Mouse (Mus musculus) heart, embryonic 10.5 days (tissue): ENCODE measurements around the gene Gamt. TPM values are rescaled to one million over a fixed set of nuclear protein-coding genes. Genes with fewer than 3 reads are reported as not detected.

ENCODE experiments used
- DNase-seq: peaks from one replicate; pipeline ENCODE4 v3.0.0-alpha.2; 2017; ENCODE audit warnings: low spot score
- H3K27ac ChIP-seq: fragments of 300-500 bp; sonication (generic); 2 replicates; pipeline ENCODE4 v1.5.1; 2016; ENCODE audit warnings: mild to moderate bottlenecking
- H3K27me3 ChIP-seq: fragments of 300-500 bp; sonication (generic); 2 replicates; pipeline ENCODE4 v1.6.1; 2016; ENCODE audit warnings: mild to moderate bottlenecking; ENCODE audit not compliant: poor library complexity, insufficient read depth, severe bottlenecking
- H3K36me3 ChIP-seq: fragments of 300-500 bp; sonication (generic); 2 replicates; pipeline ENCODE4 v1.6.1; 2016; ENCODE audit warnings: mild to moderate bottlenecking, moderate library complexity
- H3K4me1 ChIP-seq: fragments of 300-500 bp; sonication (generic); 2 replicates; pipeline ENCODE4 v1.6.1; 2016; ENCODE audit warnings: mild to moderate bottlenecking
- H3K4me3 ChIP-seq: fragments of 300-500 bp; sonication (generic); 2 replicates; pipeline ENCODE4 v1.5.1; 2016; ENCODE audit warnings: mild to moderate bottlenecking, moderate library complexity
- H3K9me3 ChIP-seq: fragments of 300-500 bp; sonication (generic); 2 replicates; pipeline ENCODE4 v1.6.1; 2016; ENCODE audit warnings: mild to moderate bottlenecking, moderate library complexity
- WGBS: fragments of 180-500 bp; shearing (Covaris S2); methylation state at CpG from one replicate; pipeline ENCODE4 v1.1.7; 2016; 5-methylcytosine and 5-hydroxymethylcytosine counted together
- polyA plus RNA-seq: library from polyadenylated mRNA; unstranded; fragments of >200 nt; fragmentation: Nextera tagmentation; extraction: Ambion mirVana; gene quantifications from 2 replicates; pipeline ENCODE4 v1.2.1, GENCODE M21; 2016

The Gamt gene
- polyA plus RNA-seq, result 61.2 and 72.0 TPM in 2 replicates

DNA sequence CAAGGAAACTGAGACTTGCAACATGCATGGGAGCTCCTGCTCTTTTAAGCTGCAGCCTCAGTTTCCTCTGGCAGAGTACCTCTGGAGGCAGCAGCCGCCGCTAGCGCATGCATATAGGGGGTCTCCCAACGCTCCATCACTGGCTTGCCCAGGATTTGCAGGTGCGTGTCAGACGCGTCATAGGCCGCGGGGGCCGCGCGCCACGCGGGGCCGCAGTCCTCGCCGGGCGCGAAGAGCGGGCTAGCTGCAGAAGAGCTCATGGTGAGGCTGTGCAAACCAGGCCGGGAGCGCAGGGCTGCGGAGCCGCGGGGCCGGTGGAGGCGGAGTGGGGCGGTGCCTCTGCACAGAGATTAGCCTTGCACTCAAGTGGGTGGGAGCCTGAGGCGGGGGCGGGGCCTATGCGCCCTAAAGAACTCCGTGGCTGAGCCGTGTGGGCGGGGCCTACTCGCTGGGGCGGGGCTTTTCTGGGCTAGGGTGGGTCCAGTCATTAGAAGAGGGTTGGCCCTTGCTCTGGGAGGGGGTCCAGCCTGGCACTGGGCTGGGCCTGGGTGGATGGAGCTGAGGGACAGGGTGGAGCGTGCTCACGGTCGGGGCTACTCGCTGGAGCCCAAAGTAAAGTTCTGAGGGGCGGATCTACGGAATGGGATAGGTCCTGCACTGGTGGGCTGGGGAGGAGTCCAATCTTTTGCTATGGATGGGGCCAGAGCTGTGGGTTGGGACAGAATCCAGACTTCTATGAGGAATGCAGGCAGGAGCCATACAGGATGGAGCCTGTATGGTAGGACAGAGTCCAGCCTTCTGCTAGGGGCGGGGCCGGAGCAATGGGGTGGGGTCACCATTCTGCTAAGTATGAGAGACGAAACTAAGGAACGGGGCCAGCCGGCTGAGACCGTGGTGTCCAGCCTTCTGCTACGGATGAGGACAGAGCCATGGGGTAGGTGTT lies at the start of gene Gamt, which contains the start of gene Dazap1:
Gene Gamt, minus strand, starts transcription at position 371 of the 943 bp plus-strand sequence.
Gene Dazap1, plus strand, starts transcription at position 845 of the 943 bp plus-strand sequence.
- under 1% methylated on average over 49 of the region's 49 CpGs for WGBS
- Histone ChIP-seq H3K36me3 (peaks cover 34% of the 10 kb centered on the region), H3K27ac (peak within 1 kb of the TSS; percentile 92), H3K27me3 (no peaks in the 10 kb centered on the region), H3K4me3 (peak within 1 kb of the TSS; percentile 71), H3K9me3 (no peaks in the 10 kb centered on the region), H3K4me1 (peaks cover 57% of the 10 kb centered on the region)
- peak; percentile 100 for DNase-seq

DNA sequence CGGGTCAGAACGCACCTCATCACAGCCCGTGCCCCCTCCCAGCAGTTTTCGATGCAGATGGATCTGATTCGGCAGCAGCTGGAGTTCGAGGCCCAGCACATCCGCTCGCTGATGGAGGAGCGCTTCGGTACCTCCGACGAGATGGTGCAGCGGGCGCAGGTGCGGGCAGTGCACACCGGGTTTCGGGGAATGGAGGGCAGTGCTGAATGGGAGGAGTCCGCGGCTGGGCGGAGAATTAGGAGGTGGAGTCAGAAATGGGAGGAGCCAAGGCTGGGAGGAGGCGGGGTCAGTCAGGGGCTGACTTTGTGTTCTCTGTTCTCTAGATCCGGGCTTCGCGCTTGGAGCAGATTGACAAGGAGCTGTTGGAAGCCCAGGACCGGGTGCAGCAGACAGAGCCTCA lies 44.0 kb upstream of the Gamt start:
- Histone ChIP-seq H3K9me3 (no peaks in the 10 kb centered on the region), H3K4me3 (peak overlapping the region; percentile 41), H3K36me3 (no peaks in the 10 kb centered on the region), H3K27ac (no peak overlapping the region), H3K4me1 (peaks cover 18% of the 10 kb centered on the region), H3K27me3 (peaks cover 93% of the 10 kb centered on the region)
- WGBS, result 7% methylated on average over 25 of the region's 25 CpGs
- no peak for DNase-seq

DNA sequence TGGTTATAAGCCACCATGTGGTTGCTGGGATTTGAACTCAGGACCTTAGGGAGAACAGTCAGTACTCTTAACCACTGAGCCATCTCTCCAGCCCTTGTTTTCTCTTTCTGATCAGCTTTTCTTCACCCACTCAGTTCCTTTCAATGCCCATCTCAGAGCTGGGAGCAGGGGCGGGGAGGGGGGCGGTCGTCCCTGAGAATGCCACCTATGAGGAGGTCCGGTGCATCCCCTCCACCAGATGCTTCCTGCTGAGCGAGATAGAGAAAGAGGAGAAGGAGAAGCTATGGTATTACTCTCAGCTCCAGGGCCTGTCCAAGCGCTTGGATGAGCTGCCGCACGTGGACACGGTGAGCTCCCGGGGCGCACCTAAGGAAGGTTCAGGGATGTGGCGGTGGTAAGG lies 43.6 kb upstream of the Gamt start:
- 14% methylated on average over 12 of the region's 12 CpGs for WGBS
- Histone ChIP-seq H3K4me3 (peak overlapping the region; percentile 41), H3K36me3 (no peaks in the 10 kb centered on the region), H3K27me3 (peaks cover 95% of the 10 kb centered on the region), H3K27ac (no peak overlapping the region), H3K9me3 (no peaks in the 10 kb centered on the region), H3K4me1 (peaks cover 18% of the 10 kb centered on the region)
- DNase-seq, result no peak

DNA sequence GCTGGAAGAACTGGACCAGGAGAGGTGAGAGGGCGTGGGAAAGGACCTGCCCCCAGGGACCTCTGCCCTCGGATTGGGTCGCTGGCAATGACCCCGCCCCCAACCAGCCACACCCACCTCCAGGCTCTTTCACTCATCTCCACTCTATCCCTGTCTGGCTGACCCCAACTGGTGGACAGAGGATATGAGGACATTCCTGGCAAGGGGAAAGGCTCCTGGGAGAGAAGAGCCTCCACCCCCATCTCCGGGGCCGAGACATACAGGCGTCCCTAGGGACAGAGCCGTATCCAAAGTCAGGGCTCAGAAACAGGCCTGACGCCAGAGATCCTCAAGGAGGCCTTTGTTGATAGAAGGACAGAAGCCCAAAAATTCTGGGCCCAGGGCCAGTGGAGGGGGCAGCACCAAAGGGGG lies 41.7 kb upstream of the Gamt start:
- no peak for DNase-seq
- WGBS, result 6% methylated on average over 9 of the region's 9 CpGs
- H3K4me3 ChIP-seq, result peak overlapping the region; percentile 17; the same call in 1 of the 2 replicates
- H3K36me3 ChIP-seq, result no peaks in the 10 kb centered on the region
- peak overlapping the region; percentile 13; the same call in 1 of the 2 replicates for H3K27ac ChIP-seq
- no peaks in the 10 kb centered on the region for H3K9me3 ChIP-seq
- H3K27me3 ChIP-seq, result peaks cover 96% of the 10 kb centered on the region
- peaks cover 24% of the 10 kb centered on the region for H3K4me1 ChIP-seq

DNA sequence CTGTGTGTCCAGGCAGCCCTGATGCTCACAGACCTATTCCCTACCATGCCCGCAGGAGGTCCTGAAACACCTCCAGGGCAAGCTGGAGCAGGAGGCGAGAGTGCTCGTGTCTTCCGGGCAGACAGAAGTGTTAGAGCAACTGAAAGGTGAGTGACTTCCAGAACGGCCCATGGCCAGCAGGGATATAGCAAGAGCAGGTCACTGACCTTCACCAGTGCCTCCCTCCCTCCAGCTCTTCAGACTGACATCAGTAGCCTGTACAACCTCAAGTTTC lies 41.2 kb upstream of the Gamt start:
- Histone ChIP-seq H3K4me3 (peak overlapping the region; percentile 17; the same call in 1 of the 2 replicates), H3K36me3 (no peaks in the 10 kb centered on the region), H3K27ac (peak overlapping the region; percentile 13; the same call in 1 of the 2 replicates), H3K27me3 (peaks cover 96% of the 10 kb centered on the region), H3K9me3 (no peaks in the 10 kb centered on the region), H3K4me1 (peaks cover 28% of the 10 kb centered on the region)
- no peak for DNase-seq
- WGBS, result 40% methylated on average over 5 of the region's 5 CpGs

DNA sequence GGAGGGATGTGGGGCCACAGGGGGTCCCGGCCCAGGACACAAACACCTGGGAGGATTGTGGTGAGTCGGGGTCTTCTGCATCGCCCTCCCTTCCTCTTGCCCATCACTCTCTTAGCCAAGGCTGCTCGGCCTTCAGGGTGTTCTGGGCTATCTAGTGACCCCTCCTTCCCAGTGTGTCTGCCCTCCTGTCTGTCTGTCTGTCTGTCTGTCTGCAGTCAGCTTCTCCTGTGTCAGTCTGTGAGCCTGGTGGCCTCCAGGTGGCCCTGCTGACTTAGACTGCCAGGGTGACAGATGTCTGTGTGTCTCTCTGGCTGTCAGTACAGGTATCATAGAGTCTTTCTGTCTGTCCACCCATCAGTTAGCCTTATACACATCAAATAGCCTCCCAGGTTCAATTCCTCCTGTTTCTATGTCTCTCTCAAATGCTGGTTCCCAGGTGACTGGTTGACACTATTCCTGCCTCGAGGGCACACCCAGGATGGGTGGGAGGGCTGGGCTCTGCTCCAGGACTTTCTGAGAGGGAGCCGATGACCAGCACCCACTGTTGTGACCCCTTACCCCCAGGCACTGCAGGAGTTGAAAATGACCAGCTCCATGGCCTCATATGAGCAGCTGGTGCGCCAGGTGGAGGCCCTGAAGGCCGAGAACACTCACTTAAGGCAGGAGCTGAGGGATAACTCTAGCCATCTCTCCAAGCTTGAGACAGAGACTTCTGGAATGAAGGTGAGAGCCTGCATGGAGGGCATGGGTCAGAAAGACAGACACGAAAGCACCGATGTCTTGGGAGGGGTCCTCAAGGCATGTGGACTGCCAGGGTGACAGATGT lies 40.7 kb upstream of the Gamt start:
- no peaks in the 10 kb centered on the region for H3K9me3 ChIP-seq
- peaks cover 96% of the 10 kb centered on the region for H3K27me3 ChIP-seq
- DNase-seq, result no peak
- 80% methylated on average over 10 of the region's 10 CpGs for WGBS
- no peaks in the 10 kb centered on the region for H3K36me3 ChIP-seq
- H3K4me3 ChIP-seq, result no peak overlapping the region
- H3K4me1 ChIP-seq, result peaks cover 33% of the 10 kb centered on the region
- no peak overlapping the region for H3K27ac ChIP-seq

DNA sequence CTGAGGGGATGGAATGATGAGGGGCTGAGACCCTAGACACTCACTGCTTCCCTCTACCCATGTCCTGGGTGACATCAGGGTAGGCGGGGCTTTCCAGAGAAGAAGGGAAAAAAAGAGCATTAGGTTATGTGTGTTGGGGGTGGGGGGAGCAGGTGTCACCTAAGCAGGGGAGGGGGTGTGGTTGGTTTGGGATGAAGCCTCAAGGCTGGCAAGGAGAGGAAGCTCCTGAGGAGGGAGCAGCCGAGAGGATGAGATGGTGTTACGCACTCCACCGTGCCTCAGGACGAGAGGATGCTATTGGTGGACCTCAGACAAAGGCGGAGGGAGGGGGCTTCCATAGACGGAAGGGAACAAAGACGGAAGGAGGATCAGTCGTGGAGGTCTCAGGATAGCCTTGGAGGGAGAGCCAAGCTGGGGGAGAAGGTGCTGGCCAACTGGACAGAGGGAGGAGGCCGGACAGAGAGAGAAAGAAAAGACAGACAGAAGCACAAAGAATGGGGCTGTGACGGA lies 39.9 kb upstream of the Gamt start:
- Histone ChIP-seq H3K9me3 (no peaks in the 10 kb centered on the region), H3K27me3 (peaks cover 90% of the 10 kb centered on the region), H3K4me1 (peaks cover 41% of the 10 kb centered on the region), H3K4me3 (no peak overlapping the region), H3K36me3 (no peaks in the 10 kb centered on the region), H3K27ac (no peak overlapping the region)
- DNase-seq, result no peak
- 31% methylated on average over 11 of the region's 11 CpGs for WGBS

DNA sequence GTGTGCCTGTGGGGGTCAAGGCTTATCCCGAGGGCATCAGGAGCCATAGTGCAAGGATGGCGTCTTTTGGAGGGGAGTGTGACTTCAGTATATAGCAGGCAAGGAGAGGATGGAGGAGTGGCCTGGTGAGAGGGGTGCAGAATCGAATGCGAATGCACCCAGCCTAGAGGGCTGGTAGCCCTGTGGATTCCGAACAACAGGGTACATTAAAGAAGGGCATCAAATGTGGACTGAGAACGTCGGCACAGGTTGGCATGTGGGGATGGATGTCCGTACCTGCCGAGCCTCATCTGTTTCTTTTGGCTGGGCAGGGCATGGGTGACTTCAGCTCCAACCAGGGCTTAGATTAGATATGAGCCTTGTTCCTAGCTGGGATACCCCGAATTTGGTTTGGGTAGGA lies 39.0 kb upstream of the Gamt start:
- H3K27me3 ChIP-seq, result peaks cover 81% of the 10 kb centered on the region
- no peaks in the 10 kb centered on the region for H3K9me3 ChIP-seq
- 55% methylated on average over 10 of the region's 10 CpGs for WGBS
- H3K36me3 ChIP-seq, result peaks cover 3% of the 10 kb centered on the region
- no peak overlapping the region for H3K4me3 ChIP-seq
- H3K4me1 ChIP-seq, result peaks cover 48% of the 10 kb centered on the region
- H3K27ac ChIP-seq, result no peak overlapping the region
- no peak for DNase-seq

DNA sequence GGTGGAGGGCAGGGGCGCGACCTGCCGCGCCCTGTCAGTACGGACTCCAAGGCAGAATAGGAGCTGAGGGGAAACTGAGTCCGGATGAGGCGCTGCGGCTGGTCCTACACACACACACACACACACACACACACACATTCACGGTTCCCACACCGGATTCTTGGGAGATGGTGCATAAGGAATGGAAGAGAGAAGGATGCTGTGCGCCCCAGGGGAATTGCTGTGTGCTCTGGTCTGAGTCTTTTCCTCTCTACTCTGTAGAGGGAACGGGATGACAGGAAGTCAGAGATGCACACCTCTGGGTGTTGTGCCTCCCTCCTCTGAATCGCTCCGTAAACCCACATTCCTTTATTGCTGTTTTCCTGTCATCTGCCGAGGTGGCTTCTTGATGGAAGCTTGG lies 38.5 kb upstream of the Gamt start:
- Histone ChIP-seq H3K27ac (no peak overlapping the region), H3K27me3 (peaks cover 76% of the 10 kb centered on the region), H3K4me1 (peaks cover 49% of the 10 kb centered on the region), H3K36me3 (peaks cover 8% of the 10 kb centered on the region), H3K4me3 (peak overlapping the region; percentile 22; the same call in 1 of the 2 replicates), H3K9me3 (no peaks in the 10 kb centered on the region)
- 12% methylated on average over 15 of the region's 15 CpGs for WGBS
- no peak for DNase-seq

DNA sequence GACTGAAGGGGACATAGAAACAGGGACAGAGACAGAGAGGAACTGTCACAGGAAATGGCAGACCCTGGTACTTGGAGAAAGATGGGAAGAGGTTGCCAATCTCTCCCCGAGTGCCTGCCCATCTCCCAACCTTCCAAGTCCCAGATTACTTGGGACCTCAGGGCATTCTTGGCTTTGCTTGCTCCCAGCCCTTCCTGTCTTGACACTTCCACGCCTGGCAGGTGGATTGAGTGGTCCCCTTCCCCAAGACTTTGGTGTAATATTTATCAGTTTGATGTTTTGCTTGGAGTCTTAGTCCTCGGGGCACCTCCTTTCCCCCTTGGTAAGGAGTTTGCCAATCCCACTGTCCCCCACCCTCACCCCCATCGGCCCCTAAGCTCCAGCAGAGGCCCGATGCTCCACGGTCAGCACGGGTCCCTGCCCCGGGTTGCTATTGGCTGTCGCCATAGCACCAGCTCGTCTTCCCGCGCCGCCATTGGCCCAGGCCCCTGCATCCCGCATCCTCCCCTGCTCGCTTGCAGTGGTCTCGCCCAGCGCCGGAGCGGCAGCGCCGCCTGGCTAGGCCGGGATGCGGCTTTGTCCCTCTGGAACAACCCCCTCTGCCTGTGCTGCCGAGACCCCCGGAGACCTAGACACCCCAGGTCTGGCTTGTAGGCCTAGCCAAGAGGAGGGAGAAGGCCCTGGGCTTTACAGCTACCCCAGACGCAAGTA lies 37.9 kb upstream of the Gamt start:
- no peak for DNase-seq
- H3K4me1 ChIP-seq, result peaks cover 55% of the 10 kb centered on the region
- H3K36me3 ChIP-seq, result peaks cover 14% of the 10 kb centered on the region
- WGBS, result 7% methylated on average over 26 of the region's 26 CpGs
- H3K9me3 ChIP-seq, result no peaks in the 10 kb centered on the region
- no peak overlapping the region for H3K27ac ChIP-seq
- peaks cover 70% of the 10 kb centered on the region for H3K27me3 ChIP-seq
- peak overlapping the region; percentile 22; the same call in 1 of the 2 replicates for H3K4me3 ChIP-seq

DNA sequence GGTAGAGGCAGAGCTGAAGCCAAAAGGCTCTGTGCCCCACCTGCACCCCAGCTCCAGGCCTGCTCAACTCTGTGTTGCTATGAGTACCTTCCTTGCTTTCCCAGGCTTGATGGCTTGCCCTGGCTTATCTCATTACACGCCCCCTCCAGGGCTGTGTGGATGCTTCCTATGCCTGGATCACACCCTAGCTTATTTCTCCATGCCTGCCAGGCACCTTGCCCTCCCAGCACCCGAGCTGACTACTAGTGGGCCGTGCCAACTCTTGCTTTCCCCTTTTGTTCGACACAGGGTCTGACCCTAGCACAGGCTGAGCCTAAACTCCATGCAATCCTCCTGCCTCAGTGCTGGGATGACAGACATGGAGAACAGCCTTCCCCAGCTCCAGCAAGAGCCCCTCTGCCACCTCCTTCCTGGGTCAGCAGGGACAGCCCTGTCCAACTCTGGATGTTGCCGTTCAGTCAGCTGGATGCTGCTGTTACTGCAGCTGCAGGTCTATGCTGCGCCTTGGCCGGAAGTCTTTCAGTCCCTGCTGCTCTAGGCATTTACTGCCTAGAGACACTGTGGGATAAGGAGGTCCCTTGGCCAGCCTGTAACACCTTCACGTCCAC lies 36.8 kb upstream of the Gamt start:
- peaks cover 21% of the 10 kb centered on the region for H3K36me3 ChIP-seq
- peaks cover 60% of the 10 kb centered on the region for H3K4me1 ChIP-seq
- H3K4me3 ChIP-seq, result no peak overlapping the region
- no peak overlapping the region for H3K27ac ChIP-seq
- no peaks in the 10 kb centered on the region for H3K9me3 ChIP-seq
- WGBS, result 60% methylated on average over 8 of the region's 8 CpGs
- peaks cover 64% of the 10 kb centered on the region for H3K27me3 ChIP-seq
- DNase-seq, result no peak

DNA sequence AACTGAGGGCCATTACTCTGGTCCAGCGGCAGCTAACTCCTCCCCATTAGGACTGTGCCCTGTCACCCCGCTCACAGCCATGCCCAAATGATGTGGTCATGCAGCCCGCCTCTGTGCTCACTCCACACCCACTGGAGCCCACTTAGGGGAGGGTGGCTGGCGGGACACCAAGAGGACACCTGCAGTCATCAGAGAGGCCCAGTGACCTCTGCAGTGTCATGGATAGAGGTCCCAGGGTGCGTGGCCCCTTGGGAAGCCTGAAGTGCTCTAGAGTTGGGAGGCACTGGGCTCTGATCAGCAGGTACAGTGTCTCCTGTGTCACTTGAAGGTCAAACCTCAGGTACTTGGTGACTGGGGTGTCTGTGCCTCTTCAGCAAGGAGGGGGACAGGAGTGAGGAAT lies 36.0 kb upstream of the Gamt start:
- no peaks in the 10 kb centered on the region for H3K9me3 ChIP-seq
- H3K27ac ChIP-seq, result no peak overlapping the region
- peak overlapping the region; percentile 58; the same call in 1 of the 2 replicates for H3K4me3 ChIP-seq
- H3K4me1 ChIP-seq, result peaks cover 53% of the 10 kb centered on the region
- H3K36me3 ChIP-seq, result peaks cover 21% of the 10 kb centered on the region
- no peak for DNase-seq
- WGBS, result 75% methylated on average over 5 of the region's 5 CpGs
- H3K27me3 ChIP-seq, result peaks cover 56% of the 10 kb centered on the region
